Mouse (Mus musculus) liver, embryonic 14.5 days (tissue): ENCODE measurements around the gene Gm9922.

ENCODE experiments used
- CTCF ChIP-seq: IDR thresholded peaks from 2 replicates; pipeline ENCODE4 v1.5.1; 2016; ENCODE audit warnings: antibody characterized with exemption, low read depth, control low read depth
- EP300 ChIP-seq: IDR thresholded peaks from 2 replicates; pipeline ENCODE4 v1.6.1; 2016; ENCODE audit warnings: antibody characterized with exemption, low read depth

DNA sequence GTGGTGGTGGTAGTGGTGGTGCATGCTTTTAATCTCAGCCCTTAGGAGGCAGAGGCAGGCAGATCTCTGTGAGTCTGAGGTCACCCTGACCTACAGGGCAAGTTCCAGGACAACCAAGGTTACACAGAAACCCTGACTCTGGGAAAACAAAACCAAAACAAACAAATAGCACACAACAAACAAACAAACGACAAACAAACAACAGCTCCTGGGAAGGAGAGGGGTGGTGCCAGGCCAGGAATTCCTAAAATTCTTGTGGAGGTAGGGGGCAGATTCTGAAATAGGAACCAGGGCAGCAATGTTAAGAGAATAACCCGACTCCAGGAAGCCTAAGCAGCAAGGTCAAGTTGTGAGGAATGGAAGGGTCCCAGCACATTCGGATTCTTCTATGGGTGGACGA, 7.9 kb upstream of the Gm9922 start:
- TF ChIP-seq CTCF = no peak
- TF ChIP-seq EP300 = no peak
